Mouse (Mus musculus) spleen, adult 18-20 months (tissue): ENCODE results near the gene Mnat1.

Source experiments
- DNase-seq, 2 experiments: peaks; one replicate each; pipeline ENCODE4 v3.0.0; 2022; ENCODE audit warnings: mixed read lengths in 2 of 2

Gene Mnat1

DNA sequence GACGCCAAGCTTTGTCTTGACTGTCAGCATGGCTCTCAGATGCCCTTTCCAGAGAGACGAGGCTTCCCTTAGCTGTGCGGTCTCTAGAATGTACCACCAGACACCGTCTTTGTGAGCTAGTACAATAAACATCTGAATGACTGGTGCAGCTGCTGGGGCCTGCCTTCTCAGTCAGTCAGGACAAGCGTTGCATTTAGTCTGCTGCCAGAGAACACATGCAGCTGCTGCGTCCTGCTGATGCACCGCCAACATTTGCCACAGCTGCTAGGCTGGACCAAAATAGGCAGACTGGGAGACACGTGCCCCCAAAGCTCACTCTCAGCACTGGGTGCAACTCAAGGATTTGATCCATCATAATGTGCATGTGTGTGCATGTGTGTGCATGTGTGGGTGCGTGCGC is 118.4 kb downstream of the Mnat1 start:
- no peak for DNase-seq

DNA sequence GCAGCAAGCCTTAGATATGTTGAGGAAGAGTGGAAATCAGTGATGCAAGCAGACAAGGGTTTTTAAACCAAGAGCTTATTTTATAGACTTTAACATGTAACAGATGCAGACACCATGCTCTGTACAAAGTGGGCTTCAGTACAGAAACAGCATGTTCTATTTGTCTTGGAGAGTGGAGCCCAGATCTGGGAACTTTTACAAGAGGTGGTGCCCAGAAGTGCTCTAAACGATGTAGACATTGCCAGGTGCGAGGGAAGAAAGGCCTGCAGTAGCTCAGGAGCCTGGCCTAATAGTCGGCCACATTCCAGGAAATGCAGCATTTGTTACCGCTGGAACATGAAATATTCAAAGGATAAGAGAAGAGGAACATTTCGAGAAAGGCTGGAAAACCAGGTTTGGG is 122.2 kb downstream of the Mnat1 start:
- no peak for DNase-seq

DNA sequence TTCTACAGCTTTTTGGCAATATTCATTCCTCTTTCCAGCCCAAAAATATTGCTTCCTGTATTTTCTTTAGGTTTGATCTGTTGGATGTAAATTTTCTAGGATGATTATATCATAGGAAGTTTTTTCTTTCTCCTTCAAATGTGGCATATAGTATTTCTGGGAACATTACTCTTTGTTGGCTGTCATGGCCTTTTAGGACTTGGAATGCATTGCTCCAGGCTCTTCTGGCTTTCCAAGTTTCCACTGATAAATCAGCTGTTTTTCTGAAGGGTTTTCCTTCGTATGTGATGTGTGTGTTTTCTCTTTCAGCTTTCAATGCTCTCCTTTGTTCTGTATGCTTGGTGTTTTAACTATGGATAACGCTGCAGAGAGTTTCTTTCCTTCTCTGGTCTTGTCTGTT is 131.5 kb downstream of the Mnat1 start:
- DNase-seq, result no peak

DNA sequence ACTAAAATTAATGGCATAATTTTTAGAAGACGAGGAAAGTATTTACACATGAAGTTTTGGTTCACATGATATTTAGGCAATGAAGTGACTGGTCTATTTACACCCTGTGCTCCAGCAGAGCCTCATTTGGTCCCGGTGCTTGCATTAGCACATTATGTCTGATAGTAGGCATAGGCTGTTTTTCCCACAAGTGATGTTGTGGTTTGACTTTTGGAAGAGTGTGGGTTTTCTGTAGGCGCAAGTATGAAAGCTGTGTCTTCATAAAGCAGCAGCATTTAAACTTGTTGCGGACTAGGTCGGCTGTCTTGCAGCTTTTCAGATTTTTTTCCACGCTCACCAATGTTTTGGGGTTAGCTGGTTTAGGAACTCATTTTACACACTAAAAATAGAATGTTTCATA is 135.8 kb downstream of the Mnat1 start:
- no peak for DNase-seq

DNA sequence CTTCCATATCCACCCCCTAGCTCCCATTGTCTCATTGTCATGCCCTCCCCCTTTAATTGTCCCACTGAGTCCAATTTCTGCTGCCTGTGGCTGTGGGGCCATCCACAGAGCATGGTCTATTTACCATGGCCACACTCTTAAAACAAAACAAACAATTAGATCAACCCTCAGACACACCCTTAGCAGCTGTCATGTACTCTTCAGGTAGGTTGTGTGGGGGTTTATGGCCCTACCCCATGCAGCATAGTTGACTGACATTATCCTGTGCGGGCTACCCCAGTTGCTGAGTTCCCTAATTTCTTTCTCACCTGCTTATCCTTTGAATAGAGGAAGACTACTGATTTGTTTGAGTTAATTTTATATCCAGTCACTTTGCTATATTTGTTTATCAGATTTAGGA is 136.8 kb downstream of the Mnat1 start:
- DNase-seq, result no peak

DNA sequence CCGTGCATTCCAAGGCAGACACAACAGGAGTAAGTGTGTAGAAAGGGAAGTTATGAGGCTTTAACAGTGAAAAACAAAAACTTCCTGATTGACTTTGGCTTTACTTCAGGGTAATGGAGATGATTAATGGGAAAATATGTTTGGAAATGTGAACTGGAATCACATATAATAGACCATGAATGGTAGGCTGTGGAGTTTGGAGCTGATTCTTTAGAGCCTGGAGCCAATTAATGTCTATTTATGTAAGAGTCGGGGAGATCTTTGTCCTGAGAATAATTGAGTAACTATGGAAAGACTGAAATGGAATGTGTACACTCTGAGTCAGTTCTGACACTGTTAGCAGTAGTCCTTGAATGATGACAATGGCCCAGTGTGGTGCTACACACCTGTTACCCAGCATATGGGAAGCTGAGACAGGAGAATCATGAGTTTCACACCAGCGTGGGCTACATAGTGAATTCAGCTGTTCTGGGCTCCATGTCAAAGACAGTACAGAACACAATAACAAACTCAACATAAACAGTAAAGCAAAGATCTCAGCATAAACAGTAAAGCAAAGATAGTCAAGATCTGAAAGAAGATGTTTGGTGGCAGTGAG is 142.0 kb downstream of the Mnat1 start:
- DNase-seq, result no peak

DNA sequence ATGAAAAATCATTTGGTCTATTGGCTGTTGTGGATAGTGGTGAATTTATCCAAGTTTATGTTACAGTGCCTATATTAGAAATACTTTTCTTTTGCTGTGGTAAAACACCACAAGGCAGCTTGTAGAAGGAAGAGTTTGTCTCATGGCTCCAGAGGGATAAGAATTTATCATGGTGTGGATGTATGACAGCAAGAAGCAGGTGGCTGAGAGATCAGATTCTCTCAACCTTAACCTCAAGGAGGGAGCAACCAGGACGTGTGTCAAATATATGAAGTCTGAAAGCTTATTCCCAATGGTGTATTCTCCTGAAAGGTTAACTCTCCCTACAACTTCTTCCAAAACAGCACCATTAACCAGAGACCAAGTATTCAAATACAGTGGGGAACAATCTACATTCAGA is 143.1 kb downstream of the Mnat1 start:
- DNase-seq, result no peak

DNA sequence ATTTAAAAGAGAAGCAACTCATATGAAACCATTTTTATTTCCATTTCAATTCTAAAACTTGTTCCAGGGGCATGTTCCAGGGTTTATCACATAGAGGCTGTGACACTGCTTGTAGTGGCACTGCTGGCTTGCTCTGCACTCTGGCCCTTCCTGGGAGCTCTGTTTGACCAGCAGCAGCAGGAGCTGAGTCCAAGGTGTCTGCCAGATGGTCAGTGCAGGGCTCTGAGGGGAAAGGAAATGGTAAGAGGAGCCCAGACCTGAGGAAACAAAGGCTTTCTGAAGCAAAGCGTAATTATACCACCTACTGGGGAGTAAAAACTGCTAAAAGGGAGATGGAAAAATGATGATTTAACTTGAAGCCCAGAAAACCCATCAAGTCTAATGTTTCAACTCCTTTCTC is 145.0 kb downstream of the Mnat1 start:
- DNase-seq, result no peak

DNA sequence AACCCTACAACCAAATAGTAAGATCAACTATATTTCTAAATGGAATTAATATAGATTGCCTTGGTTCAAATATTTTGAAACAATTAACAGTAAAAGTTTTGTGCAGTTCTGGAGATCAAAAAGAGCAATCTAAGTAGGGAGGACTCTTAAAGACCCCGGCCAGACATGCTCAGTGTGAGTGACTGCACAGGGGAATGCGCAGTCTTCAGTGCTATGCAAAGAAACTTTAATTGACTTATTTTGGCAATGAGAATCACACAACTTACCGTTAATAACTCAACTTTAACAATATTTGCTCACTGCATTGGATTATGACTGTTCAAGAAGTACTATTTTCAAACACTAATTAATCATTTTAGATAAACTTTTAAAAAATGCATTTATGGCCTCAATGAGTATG is 146.0 kb downstream of the Mnat1 start:
- DNase-seq, result no peak

DNA sequence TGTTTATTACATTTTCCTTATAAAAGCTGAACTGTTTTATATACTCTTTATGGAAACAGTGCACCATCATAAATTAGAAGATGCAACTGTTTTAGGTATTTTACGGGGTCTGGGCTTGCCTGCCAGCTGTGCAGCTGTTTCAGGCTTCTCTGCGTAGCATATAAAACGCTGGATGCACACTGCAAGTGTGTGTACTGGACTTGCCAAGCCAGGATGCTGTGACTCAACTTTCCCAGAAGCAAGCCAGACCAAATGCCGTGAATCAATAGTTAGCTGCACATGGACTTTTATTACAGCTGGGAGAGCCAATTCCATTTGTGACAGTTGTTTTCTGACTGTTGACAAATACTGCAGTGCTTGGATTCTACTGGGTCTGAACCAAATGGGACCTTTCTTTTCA is 146.4 kb downstream of the Mnat1 start:
- DNase-seq, result no peak

DNA sequence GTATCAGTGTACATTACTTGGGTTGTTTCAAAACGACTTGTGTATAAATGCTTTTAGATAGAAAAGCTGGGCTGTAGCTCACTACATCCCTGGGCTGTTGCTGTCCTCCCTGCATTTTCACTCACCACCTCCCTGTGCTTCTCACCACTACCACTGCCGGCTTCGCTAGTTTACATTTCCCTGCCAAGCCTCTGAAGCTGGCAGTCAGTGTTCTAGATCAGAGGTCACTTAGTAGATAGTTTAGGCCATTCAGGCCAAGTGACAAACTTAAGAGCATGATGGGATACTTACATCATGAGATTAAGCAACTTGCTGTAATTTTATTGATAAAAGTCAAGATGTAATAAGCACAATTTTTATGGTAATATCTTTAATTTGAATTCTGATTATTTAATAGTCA is 151.4 kb downstream of the Mnat1 start:
- DNase-seq, result no peak

DNA sequence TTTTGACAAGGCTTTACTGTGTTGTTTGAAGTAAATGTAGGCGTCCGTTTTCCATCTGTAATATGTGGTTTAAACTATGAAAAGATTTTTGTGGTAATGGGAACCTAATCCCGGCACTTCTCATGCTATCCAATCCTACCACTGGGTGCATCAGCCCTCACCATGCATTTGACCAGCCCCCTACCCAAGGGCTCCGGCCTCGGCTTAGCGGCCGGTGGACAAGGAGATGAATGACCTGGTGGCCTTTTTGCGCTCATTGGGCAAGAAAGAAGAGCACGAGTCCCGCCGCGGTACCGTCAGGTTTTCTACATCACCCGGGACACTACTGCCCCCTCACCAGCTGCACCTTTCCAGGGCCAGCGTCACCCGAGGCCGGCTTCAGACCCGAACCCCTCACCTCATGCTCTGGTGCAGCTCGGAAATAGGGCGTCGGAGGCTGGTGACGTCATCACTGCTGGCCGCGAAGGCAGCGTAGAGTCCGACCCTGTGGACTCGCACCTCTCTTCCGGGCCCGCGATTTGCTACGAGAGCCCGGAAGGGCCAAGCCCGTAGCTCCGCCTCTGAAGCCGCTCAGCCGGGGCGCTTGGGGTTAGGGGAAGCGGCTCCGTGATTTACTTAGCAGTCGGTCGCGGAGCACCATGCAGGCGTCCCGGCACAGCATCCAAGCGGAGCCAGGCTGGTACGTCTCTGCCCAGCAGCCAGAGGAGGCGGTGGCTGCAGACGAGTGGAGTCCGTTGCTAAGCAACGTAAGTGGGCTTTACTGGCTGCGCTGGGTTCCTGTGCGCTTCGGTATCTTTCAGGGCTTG is 163.0 kb downstream of the Mnat1 start, which contains the start of the genes Trmt5 and Slc38a6:
Gene Trmt5, minus strand, starts transcription at position 424 of the 806 bp plus-strand sequence.
Gene Slc38a6, plus strand, starts transcription at position 493 of the 806 bp plus-strand sequence.
- DNase-seq, result peak; percentile 87

DNA sequence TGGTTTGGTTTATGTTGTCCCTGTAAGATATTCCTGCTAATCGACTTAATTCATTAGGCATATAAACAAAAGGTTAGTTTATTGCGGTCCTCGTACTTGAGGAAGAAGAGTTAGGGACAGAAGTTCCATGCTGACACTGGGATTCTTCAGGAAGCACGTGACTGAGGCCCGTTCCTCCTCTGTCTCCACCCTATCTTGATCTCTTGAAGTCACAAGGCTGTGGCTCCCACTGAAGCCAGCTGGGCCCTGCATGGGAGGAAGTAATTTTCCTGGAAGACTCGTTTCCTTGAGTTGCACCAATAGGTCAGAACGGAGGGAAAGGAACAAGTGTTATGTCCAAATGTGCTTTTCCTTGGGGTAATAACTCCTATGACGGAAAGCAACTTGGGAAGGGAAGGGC is 164.1 kb downstream of the Mnat1 start:
- DNase-seq, result no peak

DNA sequence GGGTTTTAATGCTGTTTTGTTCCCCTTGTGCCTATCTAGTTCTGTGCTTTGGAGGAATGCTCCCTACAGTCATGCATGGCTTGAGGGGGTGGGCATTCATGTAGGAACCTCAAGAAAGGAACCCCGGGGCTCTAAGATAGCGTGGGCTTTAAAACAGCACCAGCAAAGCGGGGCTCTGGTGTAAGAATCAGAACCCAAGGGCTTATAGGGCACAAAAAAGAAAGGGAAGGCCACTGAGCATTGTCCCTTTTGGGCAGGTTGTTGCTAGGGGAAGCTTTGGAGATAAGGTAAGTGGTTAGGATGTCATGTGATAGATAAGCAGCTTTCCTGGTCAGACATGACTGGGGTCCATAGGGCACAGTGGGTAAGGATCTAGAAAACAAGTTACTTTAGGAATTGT is 165.1 kb downstream of the Mnat1 start:
- DNase-seq, result no peak

DNA sequence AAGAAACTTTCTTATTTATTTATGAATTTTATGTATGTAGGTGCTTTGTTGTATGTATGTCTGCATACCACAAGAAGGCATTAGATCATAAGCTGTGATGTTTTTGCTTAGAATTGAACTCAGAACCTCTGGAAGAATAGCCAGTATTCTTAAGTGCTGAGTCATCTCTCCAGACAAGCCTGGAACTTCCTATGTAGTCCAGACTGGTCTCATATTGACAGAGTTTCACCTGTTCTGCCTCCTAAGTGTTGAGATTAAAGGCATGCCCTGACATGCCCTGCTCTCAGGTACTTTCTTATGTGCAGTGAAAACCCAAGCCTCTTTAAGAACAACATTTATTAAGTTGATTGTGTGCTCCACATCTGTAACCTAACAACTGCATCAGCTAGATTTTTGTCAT is 171.4 kb downstream of the Mnat1 start:
- no peak for DNase-seq

DNA sequence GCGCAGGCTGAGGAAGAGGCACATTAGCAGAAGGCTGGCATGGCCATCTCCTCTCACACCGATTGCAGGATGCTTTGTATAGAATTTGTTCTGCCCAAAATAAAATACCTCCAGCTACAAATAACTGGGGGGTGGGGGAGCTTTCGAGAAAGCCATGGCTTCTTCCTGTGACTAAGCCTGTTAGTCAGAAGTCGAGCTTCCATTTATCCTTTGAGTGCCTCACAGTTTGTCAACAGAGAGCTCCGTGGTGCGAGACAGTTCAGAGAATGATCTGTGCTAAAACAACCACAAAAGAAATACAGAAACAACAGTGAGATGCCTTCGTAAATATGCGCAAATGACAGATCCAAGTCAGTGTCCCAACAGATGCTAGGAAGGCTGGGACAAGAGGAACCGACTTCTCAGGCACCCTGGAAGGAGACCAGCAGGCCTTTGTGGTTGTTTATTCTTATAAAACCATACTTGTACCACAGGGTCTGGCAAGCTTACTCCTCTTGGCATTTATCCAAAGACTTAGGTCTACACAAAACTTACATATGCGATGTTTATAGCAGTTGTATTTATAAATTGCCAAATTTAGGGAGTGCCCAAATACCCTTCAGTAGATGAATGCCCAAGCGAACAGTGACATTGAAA is 172.1 kb downstream of the Mnat1 start:
- DNase-seq, result no peak

DNA sequence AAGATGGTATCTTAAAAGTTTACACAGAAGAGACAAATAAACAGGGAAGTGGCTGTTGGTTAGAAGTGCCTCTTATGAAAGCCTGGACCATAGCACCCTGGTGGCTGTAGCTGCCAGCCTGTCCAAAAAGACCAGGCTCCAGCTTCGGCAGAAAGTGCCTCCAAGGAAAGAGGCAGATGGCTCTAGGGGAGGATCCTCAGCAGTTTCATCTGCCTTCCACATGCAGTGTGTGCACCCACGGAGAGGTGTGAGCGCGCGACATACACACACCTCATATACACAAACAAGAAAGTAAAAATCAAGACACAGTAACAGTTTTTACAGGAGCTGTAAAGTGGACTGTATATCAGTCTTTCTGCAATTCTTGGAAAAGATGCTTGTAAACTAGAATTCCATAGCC is 175.1 kb downstream of the Mnat1 start:
- DNase-seq, result no peak

DNA sequence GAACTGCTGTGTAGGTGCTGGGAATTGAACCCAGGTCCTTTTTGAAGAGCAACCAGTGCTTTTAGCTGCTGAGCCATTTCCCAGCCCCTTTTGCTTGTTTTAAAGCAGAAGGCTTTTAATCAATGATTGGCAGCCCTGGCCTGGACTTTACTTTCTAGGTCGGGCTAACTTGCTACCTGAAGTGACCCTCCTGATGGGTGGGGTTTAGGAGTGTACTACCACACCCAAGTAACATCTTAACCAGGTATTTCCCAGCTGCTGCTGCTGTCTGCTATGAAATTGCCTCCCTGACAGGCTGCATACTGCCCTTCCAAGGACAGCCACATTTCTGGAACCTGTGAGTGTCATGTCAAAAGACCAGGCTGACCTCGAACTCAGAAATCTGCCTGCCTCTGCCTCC is 177.0 kb downstream of the Mnat1 start:
- no peak for DNase-seq

DNA sequence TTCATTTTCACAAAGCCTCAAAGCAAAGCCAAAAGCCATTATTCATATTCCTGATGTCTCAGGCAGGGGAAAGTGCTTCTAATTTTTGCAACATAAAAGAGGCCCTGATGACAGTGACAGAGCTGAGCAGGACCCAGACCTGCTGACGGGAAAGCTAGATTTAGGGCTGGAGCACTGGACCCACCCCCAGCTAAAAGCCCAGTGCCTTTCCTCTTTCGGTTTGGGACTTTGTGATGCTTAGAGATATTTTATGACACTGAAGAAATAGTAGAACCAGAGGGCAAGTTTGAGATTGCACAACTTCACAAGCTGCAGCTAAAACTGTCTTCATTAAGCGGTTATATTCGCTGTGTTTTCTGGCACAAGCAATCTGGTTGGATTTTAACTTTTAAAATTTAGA is 181.1 kb downstream of the Mnat1 start:
- no peak for DNase-seq

DNA sequence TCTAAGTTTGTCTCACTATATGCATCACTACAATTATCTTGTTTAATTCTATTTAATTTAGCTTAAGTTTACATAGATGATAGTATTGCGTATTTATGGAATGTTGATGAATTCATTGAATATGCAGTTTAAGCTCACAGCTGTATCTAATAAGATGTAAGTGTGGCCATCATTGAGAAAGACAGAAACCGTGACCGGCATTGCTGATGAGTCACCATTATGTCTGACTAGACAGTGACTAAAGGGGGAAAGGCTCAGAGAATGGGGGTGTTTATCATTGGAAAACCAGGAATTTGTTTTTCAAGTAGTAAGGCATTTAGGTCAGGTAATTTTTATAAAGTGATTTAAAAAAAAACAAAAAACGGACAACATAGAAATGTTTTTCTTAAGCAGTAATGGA is 184.2 kb downstream of the Mnat1 start:
- DNase-seq, result no peak

DNA sequence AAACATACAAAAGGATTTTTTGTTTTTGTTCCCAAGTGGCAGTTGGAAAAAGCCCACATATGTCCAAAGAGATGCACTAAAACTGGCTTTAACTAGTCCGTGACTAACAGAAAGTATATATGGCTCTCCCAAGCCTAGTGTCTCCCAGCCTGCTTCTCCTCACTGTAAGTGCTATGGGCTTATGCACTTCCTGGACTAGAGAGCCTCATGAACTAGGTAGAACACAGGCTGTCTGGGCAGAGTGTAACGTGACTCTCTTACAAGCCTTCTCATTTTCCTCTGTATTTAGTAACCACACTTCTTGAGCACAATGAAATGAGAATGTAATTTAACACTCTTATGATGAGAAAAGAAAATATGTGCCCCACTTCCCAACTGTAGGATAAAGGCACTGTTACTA is 185.2 kb downstream of the Mnat1 start:
- DNase-seq, result no peak

DNA sequence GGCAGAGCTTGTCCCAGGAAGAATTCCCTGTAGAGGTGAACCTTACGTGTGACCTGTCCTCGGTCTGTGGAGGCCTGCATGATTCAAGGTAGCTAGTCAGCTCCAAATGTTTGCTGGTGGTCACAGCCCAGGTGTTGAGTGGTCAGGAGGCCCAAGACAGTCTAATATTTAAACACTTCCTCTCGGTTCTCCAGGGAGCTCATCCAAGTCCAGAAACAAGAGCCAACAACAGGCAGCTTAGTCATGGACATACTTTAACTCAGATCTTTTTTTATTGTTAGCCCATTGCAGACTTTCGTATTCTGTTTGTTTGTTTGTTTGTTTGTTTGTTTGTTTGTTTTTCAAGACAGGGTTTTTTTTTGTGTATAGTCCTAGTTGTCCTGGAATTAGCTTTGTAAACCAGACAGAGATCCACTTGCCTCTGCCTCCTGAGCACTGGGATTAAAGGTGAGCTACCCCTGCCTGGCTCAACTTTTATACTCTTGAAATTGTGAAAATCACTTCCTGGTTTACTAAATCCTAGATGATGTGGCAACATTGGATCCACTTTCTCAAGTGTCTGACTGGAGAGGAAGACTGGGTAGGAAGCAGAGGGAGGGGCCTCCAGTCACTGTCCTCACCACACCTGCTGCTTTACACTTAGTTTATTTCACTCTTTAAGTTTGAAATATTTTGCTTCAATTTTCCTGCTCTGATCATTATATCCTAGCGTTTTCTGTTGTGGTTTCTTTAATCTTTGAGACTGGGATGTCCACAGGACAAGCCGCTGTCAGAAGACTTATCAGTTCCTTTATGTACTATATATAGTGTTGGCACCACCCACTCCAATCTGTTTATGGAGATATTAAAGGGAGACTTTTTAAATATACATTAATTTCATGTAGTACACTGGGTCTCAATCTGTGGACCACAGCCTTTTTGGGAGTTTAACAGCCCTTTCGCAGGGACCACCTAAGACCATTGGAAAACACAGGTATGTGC is 194.5 kb downstream of the Mnat1 start:
- DNase-seq, result no peak
